Mouse (Mus musculus): ENCODE data around the gene Etnk2.

DNA sequence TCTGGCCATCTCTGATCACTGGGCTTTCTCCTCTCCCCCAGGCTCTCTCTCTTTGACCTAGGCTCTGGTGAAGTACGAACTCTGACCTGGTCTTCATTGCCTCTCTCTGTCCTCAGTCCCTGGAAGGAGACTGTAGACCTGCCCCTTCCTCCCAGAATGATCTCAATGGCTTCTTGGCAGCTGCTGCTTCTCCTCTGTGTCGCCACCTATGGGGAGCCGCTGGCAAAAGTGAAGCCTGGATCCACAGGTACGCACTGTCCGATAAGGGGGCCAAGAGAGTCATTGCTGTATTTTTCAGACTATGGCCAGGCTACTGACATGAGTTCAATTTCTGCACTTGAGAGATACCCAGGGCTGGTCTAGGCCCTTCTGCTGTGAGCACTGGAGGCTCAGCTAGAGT lies 36.3 kb upstream of the Etnk2 start:
- TF ChIP-seq CTCF (IDR thresholded peaks at IDR 0.05; ENCODE audit: control insufficient read depth, insufficient read depth, insufficient replicate concordance, low read depth, low read length) = no peak
- no peak for TF ChIP-seq POLR2A (IDR thresholded peaks at IDR 0.05; ENCODE audit: control insufficient read depth, low read depth, low read length)
